Mouse (Mus musculus) activated CD4-positive, CD25-positive, alpha-beta regulatory T cell (primary cell): ENCODE measurements around the gene Mybpc3. TPM values are rescaled to one million over a fixed set of nuclear protein-coding genes. Genes with fewer than 3 reads are reported as not detected.

Experiments used
- polyA plus RNA-seq, 2 experiments: library from polyadenylated mRNA; unstranded; fragments of 100-300 nt; shearing (Covaris generic); gene quantifications; one replicate each; pipeline ENCODE4 v1.2.1; 2017

Mybpc3 gene
- under 1 TPM; 0.05 to 0.12 TPM for polyA plus RNA-seq

DNA sequence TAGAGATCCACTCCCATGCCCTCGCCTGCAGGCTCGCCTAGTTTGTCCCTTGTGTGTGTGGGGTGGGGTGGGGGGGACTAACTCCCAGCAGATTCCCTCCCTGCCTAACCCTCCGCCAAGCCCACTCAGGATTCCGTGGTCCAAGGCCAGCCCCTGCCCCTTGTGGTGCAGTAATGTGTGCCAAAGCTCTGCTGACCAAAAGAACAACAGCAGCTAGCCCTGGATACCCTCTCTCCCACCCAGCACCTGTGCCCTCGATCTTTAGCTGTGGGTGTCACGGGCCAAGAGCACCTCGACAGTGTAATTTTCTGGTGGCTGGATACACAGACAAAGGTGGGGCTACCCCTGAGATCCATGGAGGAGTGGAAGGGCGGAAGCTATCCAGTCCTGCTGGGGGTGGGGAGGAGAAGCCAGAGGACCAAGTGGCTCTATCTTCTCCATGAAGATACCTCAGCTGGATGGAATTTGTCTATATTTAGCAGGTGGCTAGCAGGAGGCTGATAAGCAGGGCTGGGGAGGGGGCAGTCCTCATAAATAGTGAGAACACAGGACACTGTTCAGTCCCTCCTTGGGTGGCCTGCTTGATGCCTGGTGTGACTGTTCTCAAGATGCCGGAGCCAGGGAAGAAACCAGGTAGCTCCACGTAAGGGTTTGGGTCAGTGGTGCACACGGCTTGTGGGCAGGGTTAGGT lies at the start of gene Mybpc3:
TSS of gene Mybpc3 (plus strand) at position 560 of the 691 bp plus-strand sequence.

DNA sequence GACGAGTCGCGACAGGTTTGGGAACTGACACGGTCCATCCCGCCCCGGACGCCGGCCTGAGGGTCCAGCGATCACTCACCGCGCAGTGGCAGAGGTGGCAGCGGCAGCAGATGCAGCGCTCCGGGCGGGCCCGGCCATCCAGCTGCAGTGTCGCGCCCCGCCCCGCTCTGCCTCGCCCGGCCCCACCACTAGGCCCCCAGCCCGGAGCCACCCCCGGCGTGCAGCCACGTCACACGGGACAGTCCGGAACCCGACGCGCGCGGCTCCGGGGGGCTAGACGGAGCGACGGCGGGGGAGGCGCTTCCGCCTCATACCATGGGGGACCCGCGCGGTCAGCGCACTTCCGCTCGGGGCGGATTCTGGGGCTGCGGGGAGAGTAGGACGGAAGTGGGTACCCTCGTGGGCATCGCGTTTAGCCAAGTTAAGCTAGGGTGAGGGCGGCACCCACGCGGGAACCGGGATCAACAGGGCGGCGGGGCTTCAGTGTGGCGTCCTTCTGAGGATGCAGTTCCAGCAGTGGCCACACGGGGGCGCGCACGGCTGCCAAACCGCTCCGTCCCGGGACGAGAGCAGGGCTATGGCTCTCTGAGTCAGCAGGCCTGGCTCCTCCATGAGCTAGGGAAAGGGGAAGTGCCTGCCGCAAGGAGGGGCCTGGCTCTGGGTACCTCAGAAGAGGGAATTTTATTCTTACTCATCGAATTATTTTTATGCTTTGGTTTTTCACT lies 47.7 kb upstream of the Mybpc3 start, which contains the start of gene Slc39a13:
TSS of gene Slc39a13 (minus strand) at position 342 of the 725 bp plus-strand sequence.

DNA sequence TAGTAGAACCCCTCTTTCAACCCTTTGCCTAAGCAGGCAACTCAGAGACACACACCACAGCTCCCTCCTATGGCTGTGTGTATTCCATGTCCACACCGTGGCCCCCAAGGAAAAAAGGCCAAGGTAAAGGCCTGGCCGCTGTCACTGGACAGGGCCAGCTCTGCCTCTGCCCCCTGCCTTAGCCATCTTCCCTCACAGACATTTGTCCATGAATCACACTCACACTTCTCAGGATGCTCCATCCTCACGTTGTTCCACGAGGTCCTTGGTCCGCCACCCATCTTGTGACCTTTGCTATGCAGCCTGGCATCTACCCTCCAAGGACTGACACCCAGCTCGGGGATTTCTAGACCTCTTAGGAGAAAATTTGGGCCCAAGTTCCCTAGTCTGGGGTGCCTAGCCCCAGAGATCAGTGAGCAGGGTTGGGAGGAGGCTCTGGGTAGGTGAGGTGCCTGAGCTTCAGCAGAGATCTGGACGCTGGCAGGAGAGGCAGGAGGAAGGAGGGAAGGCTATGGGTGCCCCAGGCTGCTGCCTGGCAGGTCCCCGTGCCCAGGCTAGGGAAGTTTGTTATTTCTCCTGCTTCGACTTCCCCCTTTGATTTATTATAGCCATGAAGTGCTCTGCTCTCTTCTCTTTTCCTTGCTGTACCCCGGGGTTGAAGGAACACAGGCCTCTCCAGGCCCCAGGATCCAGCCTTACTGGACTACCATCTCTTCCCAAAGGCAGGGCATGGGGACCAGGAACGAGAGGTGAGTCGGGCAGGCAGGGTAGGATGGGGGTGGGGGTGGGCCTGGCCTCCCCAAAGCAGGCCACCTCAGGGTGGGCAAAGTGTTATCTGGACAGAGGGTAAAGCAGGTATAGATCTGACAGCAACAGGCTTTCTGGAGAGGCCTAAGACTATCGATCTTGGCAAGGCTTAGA lies 35.9 kb upstream of the Mybpc3 start, which contains the start of gene Spi1:
TSS of gene Spi1 (plus strand) at position 616 of the 921 bp plus-strand sequence.

DNA sequence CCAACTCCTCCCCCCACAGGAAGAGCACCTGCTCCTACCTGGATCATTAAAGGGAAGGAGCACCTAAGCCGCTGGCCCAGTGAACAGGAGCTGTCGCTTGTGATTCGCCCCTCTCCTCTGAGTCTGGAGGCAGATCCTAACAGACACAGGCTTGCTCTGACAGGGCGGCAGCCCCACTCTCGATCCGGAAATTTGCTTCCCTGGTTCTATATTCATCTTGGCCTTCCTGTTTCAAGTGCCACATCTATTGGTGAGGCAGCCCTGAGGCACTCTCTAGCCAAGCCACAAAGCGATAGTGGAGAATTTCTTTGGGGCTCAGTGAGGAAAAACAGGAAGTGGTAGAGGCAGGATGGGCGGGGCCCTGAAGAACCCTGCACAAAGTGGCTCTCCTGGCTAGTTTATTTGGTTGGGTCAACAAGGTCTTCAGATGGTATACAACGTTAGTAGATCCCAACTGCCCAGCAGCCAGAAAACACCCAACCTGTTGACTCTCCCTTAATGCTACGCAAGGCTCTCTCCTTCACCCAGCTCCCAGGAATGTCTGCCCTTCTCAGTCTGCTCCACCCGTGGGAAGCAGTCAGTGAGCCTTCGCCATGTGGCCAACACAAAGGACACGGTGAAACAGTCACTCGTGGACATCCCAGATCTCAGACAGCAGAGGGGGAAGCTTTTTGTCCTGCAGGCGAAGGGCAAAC lies 65.9 kb downstream of the Mybpc3 start, which contains the start of gene Madd:
TSS of gene Madd (minus strand) at position 127 of the 695 bp plus-strand sequence.

Other genes starting within 250 kb of the Mybpc3 start
- 1 to 10 TPM; 3.7 to 6.9 TPM for gene C1qtnf4, start 232.3 kb upstream of the Mybpc3 start, polyA plus RNA-seq
- gene Kbtbd4, start 213.4 kb upstream of the Mybpc3 start, polyA plus RNA-seq: 10 to 100 TPM; 37.8 to 42.8 TPM
- gene Ndufs3, start 213.3 kb upstream of the Mybpc3 start, polyA plus RNA-seq: 100 to 1,000 TPM; 140 to 182 TPM
- 100 to 1,000 TPM in 1 of 2 experiments, 10 to 100 TPM in 1; 91.9 to 107 TPM for gene Celf1, start 177.8 kb upstream of the Mybpc3 start, polyA plus RNA-seq
- 10 to 100 TPM in 1 of 2 experiments, 1 to 10 TPM in 1; 3.4 to 17.6 TPM for gene Rapsn, start 82.5 kb upstream of the Mybpc3 start, polyA plus RNA-seq
- 100 to 1,000 TPM; 283 to 308 TPM for gene Psmc3, start 64.1 kb upstream of the Mybpc3 start, polyA plus RNA-seq
- 10 to 100 TPM; 24.0 to 35.7 TPM for gene Slc39a13, start 47.7 kb upstream of the Mybpc3 start, polyA plus RNA-seq
- gene Spi1, start 35.8 kb upstream of the Mybpc3 start, polyA plus RNA-seq: 1 to 10 TPM; 2.5 to 7.1 TPM
- gene Madd, start 65.7 kb downstream of the Mybpc3 start, polyA plus RNA-seq: 100 to 1,000 TPM in 1 of 2 experiments, 10 to 100 TPM in 1; 81.4 to 127 TPM
- 1 to 10 TPM; 2.8 to 3.9 TPM for gene Nr1h3, start 84.7 kb downstream of the Mybpc3 start, polyA plus RNA-seq
- gene Acp2, start 84.7 kb downstream of the Mybpc3 start, polyA plus RNA-seq: 10 to 100 TPM; 12.4 to 14.5 TPM
- 10 to 100 TPM; 69.9 to 75.5 TPM for gene Ddb2, start 118.8 kb downstream of the Mybpc3 start, polyA plus RNA-seq
- gene Pacsin3, start 137.8 kb downstream of the Mybpc3 start, polyA plus RNA-seq: under 1 TPM; 0.29 to 0.49 TPM
- 100 to 1,000 TPM in 1 of 2 experiments, 10 to 100 TPM in 1; 95.9 to 121 TPM for gene Arfgap2, start 146.8 kb downstream of the Mybpc3 start, polyA plus RNA-seq